Mouse (Mus musculus): ENCODE data around the gene B430218F22Rik. TPM values are rescaled to one million over a fixed set of nuclear protein-coding genes. Genes with fewer than 3 reads are reported as not detected.
"Not testable (repeated sequence)": the region's sequence is repeated elsewhere in the genome, so short reads cannot be mapped to it uniquely, and the experiment has no call there.

B430218F22Rik gene
- total RNA-seq (2017), result 0.39 TPM in 1 of 3 replicates, not detected in the others

DNA sequence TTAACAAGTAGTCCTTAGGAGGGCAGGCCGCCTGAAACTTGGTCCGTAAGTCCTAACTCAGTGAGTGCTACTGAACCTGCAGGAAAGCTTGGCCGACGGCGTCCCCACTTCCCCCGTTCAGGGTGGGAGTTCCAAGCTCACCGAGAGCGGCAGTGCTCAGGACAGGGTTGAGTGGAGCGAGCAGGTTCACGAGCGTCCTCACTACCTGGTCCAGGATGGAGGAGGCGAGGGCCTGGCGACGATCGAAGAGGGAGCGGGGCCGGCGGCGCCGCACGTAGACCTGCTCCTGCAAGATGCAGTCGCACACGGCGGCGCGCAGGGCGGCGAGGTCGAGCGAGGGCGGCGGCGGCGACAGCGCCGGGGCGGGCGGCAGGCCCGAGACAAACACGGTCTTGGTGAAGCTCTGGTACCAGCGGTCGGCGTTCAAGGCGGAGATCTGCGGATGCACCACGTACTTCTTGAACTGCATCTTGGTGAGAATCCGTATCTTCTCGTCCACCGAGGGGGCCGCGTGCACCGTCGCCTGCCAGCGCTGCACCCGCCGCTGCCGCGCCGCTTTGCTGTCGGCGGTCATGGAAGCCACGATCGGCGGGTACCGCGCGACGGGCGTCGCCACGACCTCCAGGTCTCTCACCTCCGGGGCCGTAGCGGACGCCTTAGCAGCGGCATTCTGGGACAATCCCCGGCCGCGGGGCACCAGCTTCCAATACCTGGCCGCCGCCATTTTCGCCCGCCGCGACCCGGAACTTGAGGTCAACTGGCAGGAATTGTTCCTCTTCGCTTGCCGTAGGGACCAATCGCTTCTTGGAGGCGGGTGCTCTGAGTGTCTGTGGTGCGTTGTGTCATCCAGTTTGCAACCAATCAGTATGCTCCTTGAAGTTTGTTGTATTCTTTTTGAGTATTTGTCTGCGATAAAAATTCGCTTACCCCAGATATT, at the start of gene B430218F22Rik, which contains the start of gene Mrps30:
Gene B430218F22Rik (plus strand): TSS at position 120 of the 937 bp plus-strand sequence.
Gene Mrps30 (minus strand): TSS at position 742 of the 937 bp plus-strand sequence.
- ATAC-seq (replicated peaks; ENCODE audit: insufficient number of reproducible peaks, low FRiP score, low TSS enrichment, poor library complexity, severe bottlenecking), result peak; percentile 99

DNA sequence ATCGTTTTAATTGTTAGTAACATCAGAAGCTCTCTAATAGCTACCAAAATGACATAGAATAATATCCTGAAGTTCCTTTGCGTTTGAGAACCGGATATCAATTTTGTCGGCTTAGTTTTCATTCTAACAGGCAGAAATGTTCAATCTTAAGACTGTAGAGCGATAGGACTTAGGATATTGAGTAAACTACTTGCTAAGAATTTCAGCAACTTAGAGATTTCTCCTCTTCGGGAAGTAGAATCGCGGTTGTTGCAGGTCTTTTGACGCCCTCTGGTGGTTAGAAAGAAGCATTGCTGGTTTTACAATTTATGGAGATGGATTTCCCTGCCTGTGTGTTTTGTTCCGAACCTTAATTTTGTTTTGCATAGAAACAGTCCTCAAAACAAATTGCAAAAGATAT, 36.2 kb upstream of the B430218F22Rik start:
- no peak for ATAC-seq (replicated peaks; ENCODE audit: insufficient number of reproducible peaks, low FRiP score, low TSS enrichment, poor library complexity, severe bottlenecking)

DNA sequence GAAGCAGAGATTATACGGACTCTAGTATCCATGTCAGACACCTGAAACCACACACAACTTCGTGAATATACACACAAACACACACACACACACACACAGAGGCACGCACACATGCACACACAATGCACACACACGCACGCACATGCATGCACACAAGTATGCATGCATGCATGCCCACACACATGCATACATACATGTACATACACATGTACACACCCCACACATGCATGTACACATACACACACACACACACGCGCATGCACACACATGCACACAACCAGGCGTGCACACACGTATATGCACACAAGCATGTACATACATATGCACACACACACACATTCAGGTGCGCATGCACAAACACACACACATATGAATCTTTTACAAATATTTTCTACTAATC, 35.6 kb upstream of the B430218F22Rik start:
- ATAC-seq (replicated peaks; ENCODE audit: insufficient number of reproducible peaks, low FRiP score, low TSS enrichment, poor library complexity, severe bottlenecking), result no peak

DNA sequence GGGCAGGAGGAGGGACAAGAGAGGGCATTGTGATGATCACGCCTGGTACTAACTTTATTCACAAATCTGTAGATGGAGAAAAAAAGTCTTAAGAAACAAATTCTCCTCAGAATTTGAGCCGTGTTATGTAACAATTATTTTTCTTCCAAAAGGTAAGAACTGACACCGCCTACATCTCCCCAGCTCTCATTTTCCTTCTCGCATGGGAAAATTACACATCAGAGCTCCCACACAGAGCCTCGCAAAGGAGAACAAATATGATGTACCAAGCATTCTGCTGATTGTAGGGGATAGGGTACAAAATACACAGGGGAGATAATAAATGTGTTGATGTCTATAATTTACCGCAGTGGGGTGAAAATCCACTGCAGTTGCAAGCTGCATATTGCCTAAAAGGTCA, 23.1 kb upstream of the B430218F22Rik start:
- no peak for ATAC-seq (replicated peaks; ENCODE audit: insufficient number of reproducible peaks, low FRiP score, low TSS enrichment, poor library complexity, severe bottlenecking)

DNA sequence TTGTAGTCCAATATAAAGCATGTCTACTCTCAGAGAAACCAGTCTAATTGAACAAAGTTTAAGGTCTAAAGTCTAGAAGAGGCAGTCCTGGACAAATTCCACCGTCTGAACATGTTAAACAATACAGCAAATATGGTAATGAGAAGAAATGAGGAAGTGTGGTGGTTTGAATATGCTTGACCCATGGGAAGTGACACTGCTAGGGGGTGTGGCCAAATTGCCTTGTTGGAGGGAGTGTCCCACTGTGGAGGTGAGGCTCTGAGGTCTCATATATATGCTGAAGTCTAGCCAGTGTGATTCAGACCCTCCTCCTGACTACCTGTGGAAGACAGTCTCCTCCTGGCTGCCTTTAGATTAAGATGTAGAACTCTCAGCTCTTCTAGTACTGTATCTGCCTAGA, 20.7 kb upstream of the B430218F22Rik start:
- ATAC-seq (replicated peaks; ENCODE audit: insufficient number of reproducible peaks, low FRiP score, low TSS enrichment, poor library complexity, severe bottlenecking), result no peak; the same call in 1 of the 2 replicates

DNA sequence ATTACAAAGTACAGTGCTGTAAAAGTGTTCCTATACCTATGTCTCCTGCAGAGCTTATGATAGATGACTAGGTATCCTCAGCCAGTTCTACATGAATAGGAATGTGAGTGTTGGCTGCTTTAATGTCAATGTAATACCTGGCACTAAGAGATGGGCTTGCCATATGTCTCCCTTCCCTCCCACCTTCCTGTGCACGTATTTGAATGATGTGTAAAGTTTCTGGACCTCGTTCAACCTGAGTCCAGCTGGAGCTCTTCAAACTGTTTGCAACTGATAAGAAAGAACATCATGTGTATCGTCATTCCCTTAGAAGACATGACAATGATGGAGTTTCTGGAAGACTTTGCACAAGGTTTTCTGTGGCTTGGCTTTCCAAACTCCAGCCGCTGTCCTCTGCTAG, 13.6 kb upstream of the B430218F22Rik start:
- ATAC-seq (replicated peaks; ENCODE audit: insufficient number of reproducible peaks, low FRiP score, low TSS enrichment, poor library complexity, severe bottlenecking), result no peak

DNA sequence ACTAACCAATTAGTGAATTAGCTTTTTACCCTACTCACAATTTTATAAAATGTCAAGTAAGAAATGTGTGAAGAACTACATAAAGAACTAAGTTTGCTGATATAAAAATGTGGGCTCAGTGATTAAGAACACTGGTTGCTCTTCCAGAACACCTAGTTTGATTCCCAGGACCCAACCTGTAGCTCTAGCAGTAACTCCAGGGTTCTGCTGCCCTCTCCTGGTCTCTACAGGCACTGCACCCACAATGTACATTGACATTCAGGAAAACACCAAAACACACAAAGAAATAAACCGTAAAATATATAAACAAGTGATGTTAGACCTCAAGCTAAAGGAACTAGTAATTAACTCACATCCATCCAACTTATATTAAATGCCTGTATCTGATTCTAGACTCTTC, 7.3 kb upstream of the B430218F22Rik start:
- 0 out of 2 replicates have a peak, but pooled peaks have one; percentile 49 for ATAC-seq (replicated peaks; ENCODE audit: insufficient number of reproducible peaks, low FRiP score, low TSS enrichment, poor library complexity, severe bottlenecking)

DNA sequence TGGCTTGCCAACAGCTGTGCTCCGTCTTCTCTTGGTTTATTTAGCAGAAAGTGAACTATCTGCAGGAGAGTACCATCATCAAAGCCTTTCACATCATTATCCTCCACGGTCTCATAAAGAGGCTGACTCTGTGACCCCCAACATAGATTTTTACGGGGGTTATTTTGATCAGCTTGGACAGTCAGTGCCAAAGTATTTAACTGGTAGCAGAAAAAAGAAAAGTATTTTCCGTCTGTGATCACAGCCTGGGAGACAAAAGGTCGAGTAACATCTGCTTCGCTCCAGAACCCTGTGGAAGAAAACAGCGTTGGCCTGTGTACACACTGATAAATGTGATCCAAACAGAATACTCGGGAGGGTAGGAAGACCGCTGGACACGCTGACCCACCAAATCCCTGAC, 6.0 kb upstream of the B430218F22Rik start:
- ATAC-seq (replicated peaks; ENCODE audit: insufficient number of reproducible peaks, low FRiP score, low TSS enrichment, poor library complexity, severe bottlenecking), result no peak

DNA sequence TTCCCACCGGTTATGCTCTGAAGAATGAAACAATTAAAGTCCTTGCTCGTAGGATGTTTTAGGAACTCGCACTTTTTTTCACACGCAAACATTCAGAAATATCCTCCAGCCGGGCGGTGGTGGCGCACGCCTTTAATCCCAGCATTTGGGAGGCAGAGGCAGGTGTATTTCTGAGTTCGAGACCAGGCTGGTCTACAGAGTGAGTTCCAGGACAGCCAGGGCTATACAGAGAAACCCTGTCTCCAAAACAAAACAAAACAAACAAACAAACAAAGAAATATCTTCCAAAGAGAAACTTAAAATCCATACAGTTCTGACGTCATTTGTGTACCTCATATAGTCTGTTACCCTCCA, 995 bp downstream of the B430218F22Rik start:
- not testable (repeated sequence) for ATAC-seq (replicated peaks; ENCODE audit: insufficient number of reproducible peaks, low FRiP score, low TSS enrichment, poor library complexity, severe bottlenecking)

DNA sequence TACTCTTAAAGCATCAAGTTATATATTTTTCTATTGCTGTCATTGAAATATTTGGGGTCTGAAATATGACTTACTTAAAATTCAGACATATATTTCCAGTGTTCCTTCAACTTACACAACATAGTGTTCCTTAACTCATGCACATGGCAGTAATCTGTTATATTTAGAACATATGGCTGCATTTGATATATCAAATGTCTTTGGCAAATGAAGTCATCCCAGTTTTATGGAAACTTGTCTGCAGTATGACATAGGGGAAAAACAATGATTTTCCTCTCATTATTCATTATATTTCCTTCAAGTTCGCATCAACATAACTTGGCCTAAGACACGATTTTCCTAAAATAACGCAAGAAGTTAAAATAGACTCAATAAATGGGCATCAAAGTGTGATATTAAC, 9.4 kb downstream of the B430218F22Rik start:
- no peak for ATAC-seq (replicated peaks; ENCODE audit: insufficient number of reproducible peaks, low FRiP score, low TSS enrichment, poor library complexity, severe bottlenecking)

DNA sequence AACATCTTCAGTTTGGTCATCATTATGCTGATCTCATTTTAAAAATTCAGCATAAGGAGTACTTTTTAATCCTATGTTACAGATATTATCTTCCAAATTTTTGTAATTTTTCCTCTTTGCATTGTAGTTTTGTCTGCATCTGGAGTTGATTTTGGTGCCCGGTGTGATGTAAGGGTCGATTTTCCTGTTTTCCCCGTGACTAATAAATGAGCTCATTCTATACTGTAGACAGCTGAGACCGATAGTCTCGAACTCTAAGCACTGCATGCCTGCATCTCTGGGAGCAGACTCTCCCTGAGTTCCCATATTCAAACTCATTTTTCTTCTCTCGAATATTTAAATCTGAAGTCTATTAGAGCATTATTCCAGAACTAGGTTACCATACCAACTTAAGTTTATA, 13.9 kb downstream of the B430218F22Rik start:
- no peak for ATAC-seq (replicated peaks; ENCODE audit: insufficient number of reproducible peaks, low FRiP score, low TSS enrichment, poor library complexity, severe bottlenecking)

DNA sequence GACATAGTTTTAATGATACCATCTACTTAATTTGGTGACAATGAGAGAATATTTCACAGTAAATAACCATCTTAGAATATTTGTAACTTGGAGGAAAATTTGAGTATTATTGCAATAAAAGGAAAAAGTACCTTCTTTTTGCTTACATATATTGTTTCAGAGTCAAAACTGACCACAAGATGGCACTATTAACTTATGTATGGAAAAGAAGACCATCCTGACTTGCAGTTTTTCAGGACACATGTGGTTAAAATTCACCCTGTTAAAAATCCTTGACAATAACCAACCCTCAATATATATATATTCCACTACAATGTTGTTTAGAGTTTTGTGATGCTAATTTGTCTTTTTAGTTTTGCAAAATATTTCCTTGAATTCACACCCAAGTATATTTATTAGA, 17.1 kb downstream of the B430218F22Rik start:
- no peak; the same call in 1 of the 2 replicates for ATAC-seq (replicated peaks; ENCODE audit: insufficient number of reproducible peaks, low FRiP score, low TSS enrichment, poor library complexity, severe bottlenecking)

DNA sequence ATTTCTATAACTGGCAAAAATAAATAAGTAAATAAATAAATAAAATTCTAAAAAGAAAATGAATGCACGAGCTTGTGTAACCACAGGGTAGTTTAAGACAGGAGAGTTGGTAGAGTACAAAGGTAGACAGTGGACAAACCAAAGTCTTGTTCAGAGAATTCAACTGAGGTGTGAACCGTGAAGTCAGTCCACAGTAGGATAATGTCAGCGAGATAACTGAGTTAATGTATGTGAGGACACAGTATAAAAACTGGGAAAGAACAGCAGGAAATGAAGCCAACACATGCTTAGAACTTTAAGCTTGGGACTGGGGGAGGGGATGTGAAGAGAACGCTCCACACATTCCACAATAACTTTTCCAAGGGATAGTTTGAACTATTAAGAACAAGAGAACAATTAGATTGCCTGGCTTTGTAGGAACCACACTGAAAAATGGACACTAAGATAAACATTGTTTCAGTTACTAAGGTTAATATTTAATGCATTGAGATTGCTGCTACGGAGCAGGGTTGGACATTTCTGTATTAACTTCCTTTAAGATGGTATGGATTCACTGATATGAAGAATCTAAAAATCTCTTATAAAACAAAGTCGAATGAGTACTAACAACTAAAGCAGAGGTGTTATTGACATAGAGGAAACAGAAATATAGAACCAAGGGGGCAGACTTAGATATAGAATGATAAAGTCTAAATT, 25.0 kb downstream of the B430218F22Rik start:
- ATAC-seq (replicated peaks; ENCODE audit: insufficient number of reproducible peaks, low FRiP score, low TSS enrichment, poor library complexity, severe bottlenecking), result no peak

DNA sequence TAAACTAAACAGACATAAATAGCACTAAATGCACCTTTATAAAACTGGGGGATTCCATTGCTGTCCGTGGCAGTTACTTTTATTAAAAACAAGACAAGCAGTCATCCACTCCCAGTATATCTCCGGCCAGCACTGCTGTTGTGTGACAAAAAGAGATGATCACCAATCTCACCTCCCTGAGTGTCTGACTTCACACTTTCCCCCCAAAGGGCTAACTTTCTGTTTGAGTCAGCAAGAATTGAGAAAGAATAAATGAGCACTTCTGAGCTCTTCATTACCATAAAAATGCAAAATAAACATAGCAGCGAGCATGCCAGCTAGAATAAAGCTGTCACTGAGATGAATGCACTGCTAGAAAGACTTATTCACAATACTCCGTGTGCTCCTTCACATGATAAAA, 31.7 kb downstream of the B430218F22Rik start:
- no peak for ATAC-seq (replicated peaks; ENCODE audit: insufficient number of reproducible peaks, low FRiP score, low TSS enrichment, poor library complexity, severe bottlenecking)

DNA sequence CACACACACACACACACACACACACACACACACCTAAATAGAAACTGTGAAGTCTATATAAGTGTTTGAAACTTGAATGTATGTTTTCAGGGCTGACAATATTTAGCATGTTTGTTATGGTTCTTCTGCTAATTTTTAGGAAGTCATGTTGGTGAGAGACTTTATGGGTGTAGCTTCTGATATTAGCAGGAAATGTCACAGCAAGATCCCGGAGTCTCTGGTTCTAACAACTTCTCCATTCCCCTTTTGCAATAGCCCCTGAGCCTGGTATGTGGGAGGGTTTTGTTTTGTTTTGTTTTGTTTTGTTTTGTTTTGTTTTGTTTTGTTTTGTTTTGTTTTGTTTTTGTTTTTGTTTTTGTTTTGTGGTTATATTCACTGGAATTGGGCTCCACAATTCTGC, 34.0 kb downstream of the B430218F22Rik start:
- peak; percentile 84 for ATAC-seq (replicated peaks; ENCODE audit: insufficient number of reproducible peaks, low FRiP score, low TSS enrichment, poor library complexity, severe bottlenecking)

DNA sequence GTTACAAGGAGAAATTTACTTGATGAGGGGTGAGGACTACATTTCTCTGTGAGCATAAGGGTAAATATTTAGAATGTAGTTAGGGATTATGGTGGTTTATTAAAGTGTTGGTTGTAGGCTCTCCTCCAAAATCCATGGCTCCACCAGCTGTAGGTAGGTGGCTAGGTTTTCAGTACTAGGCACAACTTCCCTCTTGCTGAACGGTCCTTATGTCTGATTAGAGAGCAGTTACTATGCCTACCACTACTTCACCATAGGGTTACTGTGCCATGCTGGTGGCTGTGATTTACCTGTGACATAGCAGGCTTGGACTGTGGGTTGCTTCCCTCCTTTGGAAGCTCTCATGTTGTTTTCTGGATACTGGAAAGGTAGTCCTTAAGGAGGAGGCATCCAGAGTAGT, 34.4 kb downstream of the B430218F22Rik start:
- 0 out of 2 replicates have a peak, but pooled peaks have one; percentile 25 for ATAC-seq (replicated peaks; ENCODE audit: insufficient number of reproducible peaks, low FRiP score, low TSS enrichment, poor library complexity, severe bottlenecking)
